Mouse (Mus musculus): ENCODE results near the gene Purb.
"Not testable (repeated sequence)": the region's sequence is repeated elsewhere in the genome, so short reads cannot be mapped to it uniquely, and the experiment has no call there.

Purb gene

GRCm38 (mm10) chr11:6444077-6444853 lies 31.5 kb downstream of the Purb start, which contains the start of gene H2afv:
TSS of gene H2afv (minus strand) at chr11:6444443.
- DNase-seq (ENCODE audit: low spot score) = peak; percentile 100

- no peak for DNase-seq (ENCODE audit: low spot score)
These were observed 32.0 kb downstream of the Purb start for GRCm38 (mm10) chr11:6443727-6444076.

- no peak for DNase-seq (ENCODE audit: low spot score)
These were observed 32.6 kb downstream of the Purb start for GRCm38 (mm10) chr11:6443102-6443501.

GRCm38 (mm10) chr11:6442566-6442965 lies 33.2 kb downstream of the Purb start:
- DNase-seq (ENCODE audit: low spot score) = no peak

- DNase-seq (ENCODE audit: low spot score) = no peak
These were observed 35.5 kb downstream of the Purb start for GRCm38 (mm10) chr11:6440171-6440570.

- no peak for DNase-seq (ENCODE audit: low spot score)
These were observed 38.0 kb downstream of the Purb start for GRCm38 (mm10) chr11:6437667-6438066.

GRCm38 (mm10) chr11:6436442-6436841 lies 39.3 kb downstream of the Purb start:
- no peak for DNase-seq (ENCODE audit: low spot score)

GRCm38 (mm10) chr11:6430186-6430585 lies 45.5 kb downstream of the Purb start:
- DNase-seq (ENCODE audit: low spot score) = no peak

- DNase-seq (ENCODE audit: low spot score) = no peak
These were observed 54.9 kb downstream of the Purb start for GRCm38 (mm10) chr11:6420722-6421350.

GRCm38 (mm10) chr11:6420283-6420703 lies 55.4 kb downstream of the Purb start:
- no peak for DNase-seq (ENCODE audit: low spot score)

- DNase-seq (ENCODE audit: low spot score) = not testable (repeated sequence)
These were observed 56.6 kb downstream of the Purb start for GRCm38 (mm10) chr11:6419156-6419555.

GRCm38 (mm10) chr11:6418751-6419150 lies 57.0 kb downstream of the Purb start:
- no peak for DNase-seq (ENCODE audit: low spot score)
